Mouse (Mus musculus) lung, embryonic 15.5 days (tissue): ENCODE measurements around the gene Satb1. TPM values are rescaled to one million over a fixed set of nuclear protein-coding genes. Genes with fewer than 3 reads are reported as not detected.

Source experiments
- ATAC-seq: fragments of 200-750 bp; cut with Nextera tagmentation; 2 replicates; pipeline ENCODE4 v1.8.0; 2017; ENCODE audit warnings: moderate number of reproducible peaks, borderline replicate concordance; ENCODE audit not compliant: low FRiP score, low TSS enrichment; ENCODE audit errors: extremely low read depth
- H3K27ac ChIP-seq: fragments of 300-500 bp; sonication (generic); 2 replicates; pipeline ENCODE4 v1.5.1; 2015; ENCODE audit warnings: moderate library complexity, mild to moderate bottlenecking, inconsistent platforms
- H3K27me3 ChIP-seq: fragments of 300-500 bp; sonication (generic); 2 replicates; pipeline ENCODE4 v1.6.1; 2015; ENCODE audit warnings: inconsistent platforms
- H3K36me3 ChIP-seq: fragments of 300-500 bp; sonication (generic); 2 replicates; pipeline ENCODE4 v1.6.1; 2015; ENCODE audit warnings: inconsistent platforms
- H3K4me1 ChIP-seq: fragments of 300-500 bp; sonication (generic); 2 replicates; pipeline ENCODE4 v1.6.1; 2015; ENCODE audit warnings: inconsistent platforms
- H3K4me2 ChIP-seq: fragments of 300-500 bp; sonication (generic); 2 replicates; pipeline ENCODE4 v1.6.1; 2015; ENCODE audit warnings: inconsistent platforms, mild to moderate bottlenecking, moderate library complexity
- H3K4me3 ChIP-seq: fragments of 300-500 bp; sonication (generic); 2 replicates; pipeline ENCODE4 v1.5.1; 2015; ENCODE audit warnings: mild to moderate bottlenecking, inconsistent platforms
- H3K9ac ChIP-seq: fragments of 300-500 bp; sonication (generic); 2 replicates; pipeline ENCODE4 v1.6.1; 2015; ENCODE audit warnings: inconsistent platforms
- H3K9me3 ChIP-seq: fragments of 300-500 bp; sonication (generic); 2 replicates; pipeline ENCODE4 v1.6.1; 2016; ENCODE audit warnings: inconsistent platforms
- WGBS: fragments of 180-500 bp; shearing (Covaris S2); methylation state at CpG from one replicate; pipeline ENCODE4 v1.1.7; 2015; 5-methylcytosine and 5-hydroxymethylcytosine counted together
- polyA plus RNA-seq: library from polyadenylated mRNA; unstranded; fragments of >200 nt; fragmentation: Nextera tagmentation; extraction: Ambion mirVana; gene quantifications from 2 replicates; pipeline ENCODE4 v1.2.1, GENCODE M21; 2015

Gene Satb1
- polyA plus RNA-seq, 1 experiment from 2014 or later = 12.3 TPM

DNA sequence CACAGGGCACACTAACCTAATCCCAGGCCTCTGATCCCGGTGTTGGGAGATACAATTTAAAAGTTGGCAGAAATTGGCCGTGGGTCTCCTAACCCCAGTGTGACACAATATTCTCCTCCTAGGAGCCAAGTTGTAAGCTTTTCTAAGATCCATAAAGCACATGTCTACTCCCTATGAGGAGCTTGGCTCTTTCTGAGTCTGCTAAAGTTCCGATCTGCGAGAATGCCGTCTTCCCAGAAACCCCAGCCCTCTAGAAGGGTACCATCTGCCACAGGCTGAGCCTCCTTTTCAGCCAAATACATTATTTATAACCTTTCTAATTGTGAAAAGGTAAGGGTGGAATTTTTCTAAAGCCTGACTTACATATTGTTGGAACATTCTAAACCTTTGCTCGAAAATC is 43.3 kb downstream of the Satb1 start:
- Histone ChIP-seq H3K9me3 (no peaks in the 10 kb centered on the region), H3K27ac (no peak overlapping the region), H3K27me3 (no peaks in the 10 kb centered on the region), H3K36me3 (no peaks in the 10 kb centered on the region), H3K4me1 (0 out of 2 replicates have a peak, but pooled peaks cover 4% of the 10 kb centered on the region), H3K4me2 (no peak overlapping the region), H3K9ac (no peak overlapping the region), H3K4me3 (no peak overlapping the region)
- no peak for ATAC-seq
- WGBS = 85% methylated on average over 6 of the region's 6 CpGs

DNA sequence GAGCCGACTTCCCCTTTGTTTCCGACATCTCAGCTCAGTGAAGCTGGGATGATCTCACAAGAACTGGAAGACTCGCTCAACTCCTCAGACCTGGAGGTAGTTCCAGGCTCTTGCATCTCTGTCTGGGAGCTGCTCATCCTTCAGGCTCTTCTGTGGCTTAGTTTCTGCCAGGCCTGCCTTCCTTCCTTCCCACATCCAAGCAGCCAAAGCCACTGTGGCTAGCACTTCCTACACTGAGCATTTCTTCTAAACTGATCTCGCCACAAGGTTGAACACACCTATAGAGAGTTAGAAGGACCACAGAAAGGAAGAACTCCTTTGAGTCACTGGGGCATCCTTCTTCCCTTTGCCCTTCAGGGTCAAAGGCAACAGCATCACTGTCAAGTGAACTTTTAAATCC is 44.0 kb downstream of the Satb1 start:
- Histone ChIP-seq H3K4me2 (no peak overlapping the region), H3K9ac (no peak overlapping the region), H3K27me3 (no peaks in the 10 kb centered on the region), H3K4me3 (no peak overlapping the region), H3K9me3 (no peaks in the 10 kb centered on the region), H3K4me1 (0 out of 2 replicates have a peak, but pooled peaks cover 4% of the 10 kb centered on the region), H3K27ac (no peak overlapping the region), H3K36me3 (no peaks in the 10 kb centered on the region)
- 90% methylated on average over 4 of the region's 4 CpGs for WGBS
- no peak for ATAC-seq

DNA sequence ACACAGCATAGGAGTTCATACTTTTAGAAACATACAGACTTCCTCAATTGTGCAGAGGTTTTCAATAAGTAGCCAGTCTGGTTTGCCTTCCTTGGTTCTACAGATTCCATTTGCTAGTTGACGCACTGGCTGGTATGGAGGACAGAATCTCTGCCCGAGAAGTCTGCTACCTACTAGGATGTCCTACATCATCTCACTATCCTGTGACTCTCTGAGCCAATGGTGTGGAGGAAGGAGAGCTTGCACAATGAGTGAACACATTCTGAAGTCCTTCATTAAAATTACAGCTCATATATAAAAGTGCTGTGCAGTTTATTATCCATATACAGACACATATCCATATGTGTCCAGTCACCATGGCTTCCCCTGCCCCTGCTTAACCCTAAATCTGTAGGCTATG is 45.1 kb downstream of the Satb1 start:
- Histone ChIP-seq H3K36me3 (no peaks in the 10 kb centered on the region), H3K27me3 (no peaks in the 10 kb centered on the region), H3K9me3 (no peaks in the 10 kb centered on the region), H3K27ac (no peak overlapping the region), H3K4me1 (0 out of 2 replicates have a peak, but pooled peaks cover 4% of the 10 kb centered on the region), H3K4me3 (no peak overlapping the region), H3K4me2 (no peak overlapping the region), H3K9ac (no peak overlapping the region)
- no peak for ATAC-seq
- 76% methylated on average over 2 of the region's 2 CpGs for WGBS

DNA sequence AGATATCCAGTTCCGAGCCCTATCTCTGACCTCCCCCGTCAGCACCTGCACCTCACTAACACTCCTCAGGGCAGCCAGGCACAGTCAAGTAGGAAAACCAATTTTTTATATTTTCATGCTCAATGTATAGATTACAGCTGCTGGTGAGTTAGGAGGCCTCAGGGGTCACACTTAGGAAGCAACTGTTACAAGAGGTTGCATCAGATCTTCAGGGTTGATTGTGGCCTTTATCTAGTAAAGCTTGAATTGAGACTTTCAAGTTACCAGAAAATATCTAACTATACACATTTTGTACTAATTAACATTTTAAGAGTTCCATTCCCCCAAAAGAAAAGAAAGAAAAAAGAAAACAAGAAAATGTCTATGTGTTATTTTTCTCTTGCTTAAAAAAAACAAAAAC is 47.0 kb downstream of the Satb1 start:
- Histone ChIP-seq H3K4me2 (no peak overlapping the region), H3K27me3 (no peaks in the 10 kb centered on the region), H3K4me1 (0 out of 2 replicates have a peak, but pooled peaks cover 4% of the 10 kb centered on the region), H3K36me3 (0 out of 2 replicates have a peak, but pooled peaks cover 7% of the 10 kb centered on the region), H3K9me3 (no peaks in the 10 kb centered on the region), H3K4me3 (no peak overlapping the region), H3K27ac (no peak overlapping the region), H3K9ac (no peak overlapping the region)
- no peak for ATAC-seq
- 68% methylated on average over 2 of the region's 2 CpGs for WGBS

DNA sequence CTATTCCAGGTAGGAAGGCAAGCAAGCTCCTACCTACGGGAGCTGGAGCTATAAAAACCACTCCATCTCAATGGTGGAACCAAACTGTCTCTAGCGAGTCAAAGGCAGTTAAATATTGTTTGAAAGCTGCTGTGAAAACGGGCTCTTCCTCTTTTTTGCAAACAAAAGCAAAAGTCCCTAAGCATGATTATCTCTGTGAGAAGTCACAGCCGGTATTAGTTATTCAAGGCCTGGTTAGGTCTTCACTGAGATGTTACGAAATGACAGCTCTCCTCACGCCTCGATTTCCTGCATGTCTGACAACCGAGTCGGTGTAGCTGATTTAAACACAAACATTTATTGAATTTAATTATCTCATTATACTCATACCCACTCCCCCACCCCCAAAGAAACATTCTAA is 48.2 kb downstream of the Satb1 start:
- no peak overlapping the region for H3K27ac ChIP-seq
- no peak overlapping the region for H3K9ac ChIP-seq
- 0 out of 2 replicates have a peak, but pooled peaks cover 7% of the 10 kb centered on the region for H3K36me3 ChIP-seq
- no peaks in the 10 kb centered on the region for H3K9me3 ChIP-seq
- H3K4me1 ChIP-seq = no peaks in the 10 kb centered on the region
- no peaks in the 10 kb centered on the region for H3K27me3 ChIP-seq
- no peak for ATAC-seq
- 61% methylated on average over 9 of the region's 9 CpGs for WGBS
- no peak overlapping the region for H3K4me2 ChIP-seq
- no peak overlapping the region for H3K4me3 ChIP-seq

DNA sequence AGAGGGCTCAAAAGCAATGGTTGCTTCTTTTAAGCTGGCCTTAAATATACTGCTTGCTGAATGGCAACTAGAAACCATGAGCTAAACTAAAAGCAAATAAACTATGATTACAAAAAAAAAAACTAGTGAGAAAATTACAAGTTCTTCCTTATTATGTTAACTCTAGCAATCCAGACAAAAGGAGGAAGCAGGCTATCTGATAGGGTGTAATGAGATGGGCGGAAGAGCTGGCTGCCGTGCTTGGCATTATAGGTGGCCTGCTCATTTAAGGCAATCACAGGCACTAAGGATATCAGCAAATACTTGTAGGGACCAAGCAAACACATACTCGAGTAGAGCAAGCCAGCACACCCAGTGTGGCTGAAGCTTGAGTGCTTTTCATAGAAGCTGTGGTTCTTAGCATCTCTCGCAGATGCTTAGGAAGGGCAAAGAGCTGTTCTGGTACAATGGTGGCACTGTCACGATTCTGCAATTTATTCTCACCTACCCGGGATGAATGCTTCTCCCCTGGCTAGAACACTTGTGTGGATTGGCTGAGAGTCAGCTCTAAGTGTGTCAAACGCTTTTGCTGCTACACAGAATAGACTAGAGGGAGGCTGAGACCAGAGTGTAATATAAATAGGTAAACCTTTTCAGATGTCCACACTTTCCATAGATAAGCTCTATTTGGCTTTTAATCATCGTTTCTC is 49.4 kb downstream of the Satb1 start:
- H3K9me3 ChIP-seq = no peaks in the 10 kb centered on the region
- no peak overlapping the region for H3K4me2 ChIP-seq
- 0 out of 2 replicates have a peak, but pooled peaks cover 7% of the 10 kb centered on the region for H3K36me3 ChIP-seq
- H3K9ac ChIP-seq = no peak overlapping the region
- 52% methylated on average over 8 of the region's 8 CpGs for WGBS
- H3K27ac ChIP-seq = no peak overlapping the region
- ATAC-seq = peak; percentile 46; the same call in 1 of the 2 replicates
- H3K27me3 ChIP-seq = no peaks in the 10 kb centered on the region
- no peak overlapping the region for H3K4me3 ChIP-seq
- H3K4me1 ChIP-seq = no peaks in the 10 kb centered on the region

DNA sequence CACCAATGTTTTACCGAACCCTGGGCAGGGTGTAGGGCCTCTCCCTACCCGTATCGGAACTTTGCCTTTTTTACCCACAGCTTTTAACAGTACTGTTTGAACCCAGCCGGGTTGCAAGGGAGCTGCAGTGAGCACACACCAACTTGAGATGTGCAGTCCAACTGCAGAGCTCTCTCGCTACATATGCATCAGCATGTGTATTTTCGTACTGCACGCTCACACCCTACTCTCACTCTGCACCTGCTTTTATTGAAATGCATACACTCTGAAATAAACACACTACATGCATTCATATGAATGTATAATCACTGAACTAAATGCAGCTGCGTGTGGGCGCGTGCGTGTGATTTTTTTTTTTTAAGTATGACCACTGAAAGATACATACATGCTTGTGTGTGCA is 53.1 kb downstream of the Satb1 start:
- H3K36me3 ChIP-seq = 0 out of 2 replicates have a peak, but pooled peaks cover 7% of the 10 kb centered on the region
- H3K9ac ChIP-seq = no peak overlapping the region
- no peak overlapping the region for H3K27ac ChIP-seq
- no peak overlapping the region for H3K4me2 ChIP-seq
- 91% methylated on average over 11 of the region's 11 CpGs for WGBS
- H3K4me3 ChIP-seq = no peak overlapping the region
- no peaks in the 10 kb centered on the region for H3K27me3 ChIP-seq
- H3K4me1 ChIP-seq = no peaks in the 10 kb centered on the region
- no peaks in the 10 kb centered on the region for H3K9me3 ChIP-seq
- ATAC-seq = no peak

DNA sequence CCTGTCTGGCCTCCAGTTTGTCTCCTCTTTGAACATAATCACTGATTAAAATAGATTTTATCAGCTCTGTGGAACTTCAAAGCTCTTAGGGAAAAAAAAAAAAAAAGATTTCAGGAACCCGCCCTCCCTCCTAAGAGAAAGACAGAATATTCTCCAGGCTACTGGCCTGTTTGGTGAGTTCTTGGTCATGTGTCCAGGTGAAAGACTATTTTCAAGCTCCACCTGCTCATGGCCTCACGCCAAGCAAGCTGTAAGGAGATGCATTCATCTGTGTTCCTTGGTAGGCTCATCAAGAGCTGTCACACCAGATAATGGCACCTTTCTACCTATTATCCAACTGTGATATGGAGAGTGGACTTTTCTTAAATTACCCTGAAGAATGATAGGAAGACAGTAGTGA is 54.1 kb downstream of the Satb1 start:
- no peak overlapping the region for H3K4me3 ChIP-seq
- H3K36me3 ChIP-seq = 0 out of 2 replicates have a peak, but pooled peaks cover 7% of the 10 kb centered on the region
- H3K4me1 ChIP-seq = no peaks in the 10 kb centered on the region
- ATAC-seq = no peak
- no peaks in the 10 kb centered on the region for H3K9me3 ChIP-seq
- H3K27ac ChIP-seq = no peak overlapping the region
- H3K9ac ChIP-seq = no peak overlapping the region
- WGBS = 42% methylated on average over 2 of the region's 2 CpGs
- H3K4me2 ChIP-seq = no peak overlapping the region
- H3K27me3 ChIP-seq = no peaks in the 10 kb centered on the region

DNA sequence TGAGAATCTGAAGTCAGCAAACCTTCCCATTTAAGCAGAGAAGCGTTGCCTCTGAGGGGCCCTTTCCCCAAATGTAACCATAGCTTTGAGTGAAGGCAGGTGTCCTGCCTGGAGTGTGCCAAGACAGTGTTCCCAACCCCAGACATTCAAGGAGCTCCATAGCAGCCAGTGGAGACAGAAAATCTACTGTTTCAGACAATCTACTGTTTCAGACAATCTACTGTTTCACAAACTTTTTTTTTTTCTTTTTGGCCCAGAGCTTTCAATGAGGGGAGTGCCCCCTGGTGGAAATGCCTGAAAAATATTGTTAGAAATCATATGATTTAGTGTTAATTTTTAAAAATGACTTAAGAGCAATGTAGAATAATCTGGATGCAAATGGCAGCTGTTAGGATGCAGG is 55.3 kb downstream of the Satb1 start:
- 76% methylated on average over 1 of the region's 1 CpGs for WGBS
- Histone ChIP-seq H3K27ac (no peak overlapping the region), H3K36me3 (0 out of 2 replicates have a peak, but pooled peaks cover 7% of the 10 kb centered on the region), H3K9ac (no peak overlapping the region), H3K27me3 (no peaks in the 10 kb centered on the region), H3K4me3 (no peak overlapping the region), H3K4me1 (no peaks in the 10 kb centered on the region), H3K9me3 (no peaks in the 10 kb centered on the region), H3K4me2 (no peak overlapping the region)
- ATAC-seq = no peak

DNA sequence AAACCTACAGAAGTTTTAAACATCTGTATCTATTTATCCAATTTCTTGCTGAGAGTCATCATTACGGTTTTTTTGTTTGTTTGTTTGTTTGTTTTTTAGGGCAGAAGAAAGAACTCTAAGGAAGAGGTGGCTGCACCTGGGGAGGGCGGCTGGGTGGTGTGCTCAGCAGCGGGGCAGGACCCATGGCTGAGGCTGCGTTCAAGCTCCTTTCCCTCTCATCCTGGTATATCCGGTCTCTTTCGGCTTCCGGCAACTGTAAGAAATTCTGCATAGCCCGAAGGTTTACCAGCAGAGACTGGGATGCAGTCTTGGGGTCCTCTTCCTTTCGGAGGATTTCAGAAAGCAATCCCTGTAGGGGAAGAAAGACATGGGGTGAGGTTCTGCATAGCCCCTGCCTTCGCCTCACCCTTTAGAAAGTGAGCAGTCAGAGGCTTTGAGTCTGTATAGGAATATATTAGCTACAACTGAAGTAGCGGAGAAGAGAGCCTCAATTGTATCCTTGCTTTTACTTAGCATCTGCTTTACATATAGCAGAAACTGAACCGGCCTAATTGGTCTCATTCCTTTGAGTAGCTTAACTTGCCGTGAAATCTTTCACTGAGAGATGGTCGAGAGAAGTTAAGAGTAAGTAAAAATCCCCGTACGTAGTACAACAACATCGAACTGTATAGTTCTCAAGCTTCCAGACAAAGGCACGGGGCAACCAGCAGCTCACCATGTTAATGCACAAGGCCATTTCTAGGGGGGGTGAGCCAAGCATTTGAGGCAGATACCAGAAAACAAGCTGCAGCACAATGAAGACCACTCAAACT is 57.8 kb downstream of the Satb1 start:
- Histone ChIP-seq H3K36me3 (no peaks in the 10 kb centered on the region), H3K4me2 (no peak overlapping the region), H3K27ac (no peak overlapping the region), H3K9ac (no peak overlapping the region), H3K4me1 (no peaks in the 10 kb centered on the region), H3K4me3 (no peak overlapping the region), H3K9me3 (no peaks in the 10 kb centered on the region), H3K27me3 (no peaks in the 10 kb centered on the region)
- no peak for ATAC-seq
- 90% methylated on average over 18 of the region's 18 CpGs for WGBS

DNA sequence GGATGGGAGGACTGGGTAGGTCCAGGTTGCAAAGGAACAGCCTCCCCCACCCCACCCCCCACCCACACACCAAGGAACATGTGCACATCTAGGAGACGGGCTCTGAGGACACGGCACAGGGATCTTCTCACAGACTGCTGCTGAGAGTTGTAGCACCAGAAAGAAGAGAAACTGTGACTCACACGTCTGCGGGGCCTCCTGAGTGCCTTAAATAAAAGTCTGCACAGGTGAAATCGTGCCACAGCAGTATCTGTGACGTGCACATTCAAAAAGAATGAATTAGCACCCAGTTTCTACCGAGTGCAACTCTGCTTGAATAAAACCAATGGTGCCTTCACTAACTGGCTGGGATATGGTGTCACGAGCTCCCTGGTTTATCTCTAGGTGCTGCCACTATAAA is 69.5 kb downstream of the Satb1 start:
- Histone ChIP-seq H3K9me3 (no peaks in the 10 kb centered on the region), H3K27ac (no peak overlapping the region), H3K4me2 (no peak overlapping the region), H3K4me3 (no peak overlapping the region), H3K27me3 (no peaks in the 10 kb centered on the region), H3K4me1 (no peaks in the 10 kb centered on the region), H3K36me3 (no peaks in the 10 kb centered on the region), H3K9ac (no peak overlapping the region)
- WGBS = 87% methylated on average over 8 of the region's 8 CpGs
- ATAC-seq = no peak

DNA sequence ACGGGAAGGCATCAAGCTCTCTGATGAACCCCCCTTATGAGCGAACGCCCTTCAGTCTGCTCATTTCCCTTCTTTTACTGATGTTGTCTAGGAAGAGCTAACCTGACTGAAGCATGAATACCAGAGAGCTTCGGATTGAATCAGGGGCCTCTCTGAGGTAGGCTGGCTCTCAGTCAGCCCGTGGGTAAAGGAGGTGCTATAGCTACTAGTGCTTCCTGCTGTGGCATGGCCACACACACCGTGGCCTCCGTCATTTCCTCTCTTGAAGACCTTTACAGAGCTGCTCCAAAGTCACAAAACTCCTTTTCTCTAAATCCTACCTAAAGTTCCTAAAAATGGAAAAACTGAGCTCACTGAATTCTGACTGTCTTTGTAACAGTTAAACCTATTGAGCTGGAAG is 70.6 kb downstream of the Satb1 start:
- no peaks in the 10 kb centered on the region for H3K27me3 ChIP-seq
- no peaks in the 10 kb centered on the region for H3K9me3 ChIP-seq
- no peak overlapping the region for H3K9ac ChIP-seq
- ATAC-seq = no peak
- no peaks in the 10 kb centered on the region for H3K36me3 ChIP-seq
- no peaks in the 10 kb centered on the region for H3K4me1 ChIP-seq
- H3K4me2 ChIP-seq = no peak overlapping the region
- H3K4me3 ChIP-seq = no peak overlapping the region
- 79% methylated on average over 7 of the region's 7 CpGs for WGBS
- no peak overlapping the region for H3K27ac ChIP-seq
